Mouse (Mus musculus) adrenal gland, postnatal 36 days (tissue): ENCODE results near the gene Myg1. TPM values are rescaled to one million over a fixed set of nuclear protein-coding genes. Genes with fewer than 3 reads are reported as not detected.

Experiments
- DNase-seq, 2 experiments: peaks; one replicate each; pipeline ENCODE4 v3.0.0; 2021; ENCODE audit warnings: mixed read lengths in 1 of 2
- total RNA-seq, 2 experiments: library from RNA; stranded (reverse); gene quantifications; 2 replicates each; pipeline ENCODE4 v1.2.3; 2021

The Myg1 gene
- total RNA-seq, 2 experiments from 2014 or later: 59.0 to 59.1 TPM

GRCm38 (mm10) chr15:102383671-102384070 is 52.2 kb downstream of the Myg1 start:
- DNase-seq: no peak

GRCm38 (mm10) chr15:102386640-102387039 is 55.1 kb downstream of the Myg1 start:
- DNase-seq: no peak

Other genes starting within 250 kb of the Myg1 start
- 10 to 100 TPM; 68.4 to 87.6 TPM for gene Tns2, start 231.3 kb upstream of the Myg1 start, total RNA-seq
- gene Spryd3, start 195.5 kb upstream of the Myg1 start, total RNA-seq: 10 to 100 TPM; 34.4 to 42.4 TPM
- gene Igfbp6, start 187.3 kb upstream of the Myg1 start, total RNA-seq: 10 to 100 TPM; 43.4 to 51.3 TPM
- gene Soat2, start 181.2 kb upstream of the Myg1 start, total RNA-seq: under 1 TPM; 0.40 to 0.49 TPM
- gene Zfp740, start 128.5 kb upstream of the Myg1 start, total RNA-seq: 10 to 100 TPM; 52.6 to 66.7 TPM
- gene Csad, start 127.0 kb upstream of the Myg1 start, total RNA-seq: 10 to 100 TPM; 79.0 to 83.7 TPM
- 1 to 10 TPM; 1.5 to 2.9 TPM for gene Itgb7, start 99.8 kb upstream of the Myg1 start, total RNA-seq
- gene Rarg, start 74.2 kb upstream of the Myg1 start, total RNA-seq: 10 to 100 TPM; 21.7 to 30.4 TPM
- not detected for gene Gm9918, start 61.1 kb upstream of the Myg1 start, total RNA-seq
- gene Mfsd5, start 52.3 kb upstream of the Myg1 start, total RNA-seq: 10 to 100 TPM; 39.0 to 40.0 TPM
- gene Espl1, start 35.4 kb upstream of the Myg1 start, total RNA-seq: 1 to 10 TPM; 3.2 to 3.6 TPM
- gene Pfdn5, start 5.6 kb upstream of the Myg1 start, total RNA-seq: 100 to 1,000 TPM; 420 TPM
- 10 to 100 TPM; 13.7 to 16.2 TPM for gene Aaas, start 19.1 kb downstream of the Myg1 start, total RNA-seq
- gene Sp7, start 35.5 kb downstream of the Myg1 start, total RNA-seq: under 1 TPM in 1 of 2 experiments, not detected in 1; 0.16 TPM
- 10 to 100 TPM; 78.9 to 79.7 TPM for gene Sp1, start 74.4 kb downstream of the Myg1 start, total RNA-seq
- gene Amhr2, start 113.7 kb downstream of the Myg1 start, total RNA-seq: 1 to 10 TPM; 1.2 to 2.5 TPM
- gene Prr13, start 127.3 kb downstream of the Myg1 start, total RNA-seq: 100 to 1,000 TPM; 112 to 116 TPM
- gene Pcbp2, start 138.8 kb downstream of the Myg1 start, total RNA-seq: 100 to 1,000 TPM; 724 to 759 TPM
- gene Gm10337, start 172.0 kb downstream of the Myg1 start, total RNA-seq: not detected
- gene Map3k12, start 185.4 kb downstream of the Myg1 start, total RNA-seq: 1 to 10 TPM; 8.0 to 8.9 TPM
- 10 to 100 TPM; 32.5 to 33.5 TPM for gene Tarbp2, start 186.5 kb downstream of the Myg1 start, total RNA-seq
- gene Npff, start 193.2 kb downstream of the Myg1 start, total RNA-seq: 1 to 10 TPM; 2.5 to 3.6 TPM